Mouse (Mus musculus) ovary, postnatal 36 days (tissue): ENCODE measurements around the gene C77080.

Experiments used
- DNase-seq: peaks from one replicate; pipeline ENCODE4 v3.0.0; 2022; ENCODE audit warnings: low spot score, mixed read lengths

C77080 gene

DNA sequence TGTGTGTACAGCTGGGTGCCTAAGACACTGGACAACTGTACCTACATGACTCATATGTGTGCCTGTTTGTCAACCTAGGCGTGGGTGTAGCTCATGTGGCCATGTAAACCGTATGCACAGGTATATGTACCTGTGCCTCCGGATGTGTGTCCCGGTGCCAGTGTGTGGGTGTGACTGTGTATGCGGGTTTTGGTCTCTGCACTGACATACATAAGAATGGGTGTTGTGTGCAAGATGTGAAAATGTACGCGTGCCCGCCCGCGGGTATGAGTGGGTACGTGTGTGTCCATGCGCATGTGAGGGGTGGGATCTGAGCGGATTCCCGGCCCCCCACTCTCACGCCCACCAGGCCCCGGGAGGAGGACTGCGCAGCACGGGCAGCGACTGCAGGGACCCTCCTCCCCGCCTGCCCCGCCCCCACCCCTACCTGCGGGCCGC is 22.6 kb downstream of the C77080 start:
- DNase-seq: no peak

DNA sequence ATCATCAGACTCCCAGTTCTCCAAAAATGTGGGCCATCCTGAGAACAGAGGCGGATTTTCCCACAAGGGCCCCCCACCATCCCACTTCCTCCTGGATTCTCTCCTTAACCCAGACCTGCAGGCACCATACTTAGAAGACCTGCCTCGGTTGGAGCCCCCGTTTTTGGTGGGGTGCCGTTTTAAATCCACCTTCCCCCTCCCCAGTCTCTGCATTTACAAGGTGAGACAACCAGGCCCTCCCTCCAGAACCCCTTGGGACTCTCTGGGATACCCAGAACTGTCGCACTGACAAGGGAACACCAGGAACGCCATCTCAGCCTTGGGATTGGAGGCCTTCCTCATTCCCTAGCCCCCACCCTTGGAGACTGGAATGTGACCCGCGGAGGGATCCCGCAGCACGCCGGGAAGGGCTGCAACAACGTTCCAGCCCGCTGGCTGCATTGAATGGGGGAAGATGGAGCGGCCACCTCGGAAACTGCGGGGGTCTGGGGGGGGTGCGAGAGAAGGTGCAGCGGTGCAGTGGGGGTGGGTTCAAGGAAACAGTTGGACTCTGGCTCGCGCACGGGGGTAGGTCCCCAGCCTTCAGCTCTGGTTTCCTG is 23.3 kb downstream of the C77080 start:
- no peak for DNase-seq

DNA sequence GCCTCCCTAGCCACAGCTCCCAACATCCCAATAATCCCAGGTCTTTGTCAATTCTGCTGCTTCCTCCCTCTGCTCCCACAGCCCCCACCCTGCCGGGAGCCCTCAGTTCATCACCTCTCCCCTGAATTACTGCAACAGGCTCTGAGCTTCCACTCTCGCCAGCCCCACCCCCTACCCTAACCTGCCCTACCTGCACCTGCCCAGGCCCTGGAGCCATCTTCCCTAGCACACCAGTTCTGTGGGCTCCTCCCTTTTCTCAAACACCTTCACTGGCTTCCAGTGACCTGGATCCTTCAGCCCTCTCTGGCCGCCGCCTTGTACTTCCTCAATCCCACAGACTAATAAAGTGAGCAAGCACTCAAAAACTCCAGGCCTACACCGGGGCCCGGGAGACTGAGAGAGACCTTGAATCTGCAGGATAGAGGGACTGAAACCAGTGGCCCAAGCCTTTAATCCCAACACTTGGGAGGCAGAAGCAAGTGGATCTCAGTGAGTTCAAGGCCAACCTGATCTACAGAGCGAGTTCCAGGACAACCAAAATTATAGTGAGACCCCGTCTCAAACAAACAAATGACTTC is 24.9 kb downstream of the C77080 start:
- no peak for DNase-seq

DNA sequence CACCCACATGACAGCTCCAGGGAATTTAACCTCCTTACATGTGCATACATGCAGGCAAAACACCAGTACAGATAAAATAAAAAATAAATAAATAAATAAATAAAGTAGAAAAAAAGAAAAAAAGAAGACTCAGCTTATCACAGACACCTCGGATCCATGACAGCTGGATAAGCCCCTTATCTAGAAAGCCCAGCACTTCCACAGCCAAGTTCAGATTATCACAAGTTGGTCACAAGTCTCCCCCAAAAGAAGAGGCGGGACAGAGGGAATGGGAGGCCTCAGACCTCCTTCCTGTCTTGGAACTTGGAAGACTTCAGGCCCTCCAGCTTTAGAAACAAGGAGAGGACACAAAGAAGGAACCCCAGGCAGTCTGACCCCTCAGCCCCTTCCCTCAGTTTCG is 26.1 kb downstream of the C77080 start:
- no peak for DNase-seq

DNA sequence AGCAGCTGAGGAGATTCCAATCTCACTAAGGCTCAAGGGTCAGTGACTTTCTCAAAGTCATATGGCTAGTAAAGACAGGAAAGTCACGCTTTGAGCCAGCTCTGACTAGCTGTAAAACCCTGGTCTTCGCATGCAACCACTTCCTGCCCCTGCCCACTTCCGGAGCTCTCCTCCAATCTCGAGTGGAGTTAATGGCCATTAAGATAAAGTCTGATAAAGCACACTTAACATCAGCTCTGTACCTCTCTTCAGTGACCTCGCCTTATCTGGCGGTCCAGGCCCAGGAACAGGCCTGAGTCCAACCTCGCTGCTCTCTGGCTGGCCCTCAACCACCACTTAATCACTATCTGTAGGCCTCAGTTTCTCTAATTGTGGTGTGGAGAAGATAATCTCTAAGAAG is 26.7 kb downstream of the C77080 start:
- no peak for DNase-seq

DNA sequence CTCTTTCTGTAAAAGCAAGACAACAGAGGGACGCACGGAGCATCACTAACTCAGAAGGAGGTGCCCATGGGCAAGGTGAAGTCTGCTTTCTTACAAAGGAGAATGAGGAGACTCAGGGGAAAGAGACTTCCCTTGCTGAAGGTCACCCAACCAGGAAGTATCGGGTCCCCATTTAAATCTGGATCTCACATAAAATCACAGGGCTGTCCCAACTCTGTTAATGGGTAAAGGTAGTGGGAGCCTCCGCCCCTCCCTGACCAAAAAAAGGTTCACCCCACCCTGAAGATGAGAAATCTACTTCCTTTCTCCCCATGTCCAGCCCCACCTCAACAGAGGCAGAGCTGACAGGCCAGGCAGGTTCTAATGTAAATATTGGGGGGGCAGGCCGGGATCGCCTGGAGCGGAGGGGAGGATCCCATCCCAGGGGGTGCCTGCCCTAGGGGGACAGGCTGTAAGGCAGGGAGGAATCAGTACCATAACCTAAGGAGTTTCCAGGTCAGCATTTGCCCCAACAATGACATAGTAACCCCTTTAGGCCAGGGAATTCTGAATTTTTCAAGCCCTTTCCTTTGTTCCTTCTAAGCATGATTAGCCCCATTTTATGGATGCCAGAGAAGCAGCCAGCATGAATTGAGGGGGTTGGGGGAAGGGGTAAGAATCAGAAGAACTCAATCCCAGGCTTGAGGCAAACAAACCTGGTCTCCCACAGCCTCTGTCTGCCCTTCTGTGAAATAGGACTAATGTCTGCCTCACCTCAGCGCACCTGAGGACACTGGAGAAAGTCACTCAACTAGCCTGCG is 28.4 kb downstream of the C77080 start:
- DNase-seq: no peak

DNA sequence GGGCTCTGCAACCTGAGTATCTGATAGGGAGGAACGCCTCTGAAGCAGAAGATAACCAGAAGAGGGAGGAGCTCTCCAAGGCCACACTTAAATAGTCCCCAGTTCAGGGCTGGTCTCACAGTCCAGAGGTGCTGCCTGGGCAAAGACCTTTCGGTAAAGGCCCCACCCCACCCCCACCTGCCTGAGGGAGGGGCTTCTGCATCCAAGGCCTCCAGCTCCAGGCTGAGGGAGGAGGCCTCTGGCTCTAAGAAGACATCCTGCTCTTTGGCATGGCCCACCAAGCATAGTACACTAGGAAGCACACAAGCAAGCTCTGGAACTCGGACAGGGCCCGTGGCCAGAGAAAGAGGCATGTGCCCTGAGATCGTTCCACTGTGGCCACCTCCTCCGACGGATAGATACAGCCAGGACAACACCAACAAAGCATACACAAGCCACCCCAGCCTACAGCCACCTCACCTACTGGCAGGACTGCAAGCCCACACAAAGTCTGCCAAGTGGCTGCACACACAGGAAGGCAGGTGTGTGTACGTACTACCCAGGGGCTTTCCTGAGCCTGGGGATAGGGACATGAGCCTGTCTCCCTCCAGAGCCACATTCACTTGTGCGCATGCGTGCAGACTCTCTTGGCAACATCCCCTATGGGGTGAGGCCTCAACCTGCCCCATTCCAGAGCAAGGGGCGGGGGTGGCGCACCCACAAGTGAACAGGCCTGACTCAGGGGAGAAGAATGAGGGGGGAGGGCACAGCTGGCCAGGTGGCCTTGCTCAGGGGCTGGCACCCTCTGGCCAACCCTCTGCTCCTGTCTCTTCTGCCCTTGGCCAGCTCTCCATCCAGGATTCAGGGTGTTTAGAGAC is 29.4 kb downstream of the C77080 start:
- peak; percentile 56 for DNase-seq

DNA sequence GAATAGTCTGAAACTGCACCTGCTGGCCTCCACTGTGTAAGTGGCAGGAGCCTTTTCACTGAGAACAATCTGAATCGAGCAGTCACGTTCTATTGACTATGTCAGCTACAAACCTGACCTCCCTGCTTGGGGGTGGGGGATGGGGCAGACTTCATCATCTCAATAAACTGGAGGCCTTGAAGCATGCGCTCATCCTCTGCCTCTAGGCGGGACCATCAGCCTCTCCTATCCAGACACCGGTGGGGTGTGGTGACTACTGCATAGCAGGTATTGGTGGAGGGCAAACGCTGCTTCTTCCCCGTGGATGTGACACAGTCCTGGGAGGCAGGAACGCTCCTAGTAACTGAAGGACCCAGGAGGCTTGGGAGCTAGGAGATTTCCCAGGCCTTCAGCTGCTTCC is 30.3 kb downstream of the C77080 start:
- DNase-seq: no peak

DNA sequence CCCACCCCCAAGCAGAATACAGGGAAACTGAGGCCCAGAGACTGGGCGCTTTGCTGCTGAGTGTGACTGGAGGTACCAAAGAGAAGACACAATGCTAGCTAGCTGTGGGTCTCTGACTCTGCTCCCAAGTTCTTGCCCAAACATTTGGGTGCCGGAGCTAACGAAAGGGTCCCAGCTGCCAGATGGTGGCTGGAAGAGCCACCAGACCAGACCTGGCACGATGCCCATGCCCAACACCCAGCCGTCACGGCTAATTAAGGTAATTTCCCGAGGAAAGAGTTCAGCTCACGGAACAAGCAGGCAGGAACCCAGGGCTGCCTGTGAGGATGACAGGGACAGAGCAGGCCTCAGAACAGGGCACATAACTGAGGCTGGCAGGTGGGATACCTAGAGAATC is 33.2 kb downstream of the C77080 start:
- no peak for DNase-seq

DNA sequence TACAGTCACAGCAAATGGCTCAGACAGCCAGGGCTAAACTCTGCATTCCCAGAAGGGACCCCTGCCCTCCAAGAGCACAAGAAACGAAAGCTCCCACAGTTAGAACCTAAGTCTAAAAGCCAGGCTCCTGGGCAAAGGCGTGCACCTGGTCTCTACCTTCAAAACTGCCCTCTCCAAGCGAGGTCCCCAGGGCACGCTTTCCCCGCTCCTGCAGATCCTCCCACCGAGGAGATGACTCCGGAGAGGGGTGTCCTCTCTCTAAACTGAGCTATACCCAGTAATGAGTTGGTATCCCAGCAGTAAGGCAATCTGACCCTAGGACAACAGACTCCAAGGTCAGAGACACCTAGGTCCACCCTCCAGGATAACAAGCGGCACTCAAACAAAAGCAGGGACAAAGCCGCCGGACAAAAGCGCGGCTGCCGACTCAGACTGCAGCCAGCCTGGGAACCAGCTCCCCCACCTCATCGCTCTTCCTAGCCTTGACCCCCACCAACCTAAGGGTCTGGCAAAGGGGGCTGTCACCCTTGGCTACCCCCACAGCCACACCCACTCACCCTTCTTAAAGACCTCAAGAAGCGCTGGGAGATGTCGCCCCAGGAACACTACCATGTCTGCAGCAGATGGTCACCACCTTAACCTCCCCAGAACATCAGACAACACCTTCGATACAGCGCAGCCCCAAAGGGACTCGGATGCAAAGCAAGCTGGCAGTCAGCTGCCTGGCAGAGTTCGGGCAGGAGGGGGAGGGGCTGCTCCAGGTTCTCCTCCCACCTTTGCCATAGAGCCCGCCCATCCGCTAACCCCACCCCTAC is 33.8 kb downstream of the C77080 start:
- no peak for DNase-seq

DNA sequence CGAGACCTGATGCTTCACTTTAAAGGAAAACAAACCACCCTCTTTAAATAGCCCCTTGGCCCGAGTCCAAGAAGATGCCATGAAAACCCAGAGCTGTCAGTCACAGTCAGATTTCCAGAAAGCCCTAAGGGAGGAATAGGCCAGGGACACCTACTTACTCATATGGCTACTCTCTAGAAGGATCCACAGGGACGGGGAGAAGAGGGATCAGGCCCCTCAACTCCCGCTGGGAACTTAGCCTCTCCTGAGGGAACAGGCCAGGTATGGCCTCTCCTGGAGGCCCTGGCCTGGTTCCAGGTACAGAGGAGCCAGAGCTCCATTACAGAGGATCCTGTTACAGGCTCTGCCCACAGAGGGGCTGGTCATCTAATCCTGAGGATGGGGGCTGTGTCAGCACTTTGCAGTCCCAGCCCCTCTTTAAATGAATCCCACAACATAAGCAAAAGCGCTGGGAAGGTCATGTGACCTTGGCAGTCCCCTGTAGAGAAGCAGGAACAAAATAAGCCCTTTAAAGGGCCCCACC is 34.7 kb downstream of the C77080 start:
- no peak for DNase-seq

DNA sequence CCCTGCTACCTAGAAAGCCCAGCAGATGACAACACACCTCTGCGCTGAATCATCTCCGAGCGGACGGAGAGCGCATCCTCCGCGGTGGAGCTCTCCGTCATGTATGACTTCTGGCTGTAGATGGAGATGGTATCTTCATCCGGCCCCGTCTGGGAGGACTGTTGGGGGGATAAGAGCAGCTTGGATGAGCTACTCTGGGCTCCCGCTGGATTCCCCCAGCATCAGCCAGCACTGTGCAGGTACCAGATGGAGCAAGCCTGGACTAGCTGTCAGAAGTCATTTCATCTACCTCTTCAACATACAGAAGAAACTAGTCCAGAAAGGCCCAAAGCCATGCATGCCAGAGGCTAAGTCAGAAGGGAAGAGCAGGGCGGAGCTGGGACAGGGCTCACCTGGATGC is 35.9 kb downstream of the C77080 start:
- no peak for DNase-seq

DNA sequence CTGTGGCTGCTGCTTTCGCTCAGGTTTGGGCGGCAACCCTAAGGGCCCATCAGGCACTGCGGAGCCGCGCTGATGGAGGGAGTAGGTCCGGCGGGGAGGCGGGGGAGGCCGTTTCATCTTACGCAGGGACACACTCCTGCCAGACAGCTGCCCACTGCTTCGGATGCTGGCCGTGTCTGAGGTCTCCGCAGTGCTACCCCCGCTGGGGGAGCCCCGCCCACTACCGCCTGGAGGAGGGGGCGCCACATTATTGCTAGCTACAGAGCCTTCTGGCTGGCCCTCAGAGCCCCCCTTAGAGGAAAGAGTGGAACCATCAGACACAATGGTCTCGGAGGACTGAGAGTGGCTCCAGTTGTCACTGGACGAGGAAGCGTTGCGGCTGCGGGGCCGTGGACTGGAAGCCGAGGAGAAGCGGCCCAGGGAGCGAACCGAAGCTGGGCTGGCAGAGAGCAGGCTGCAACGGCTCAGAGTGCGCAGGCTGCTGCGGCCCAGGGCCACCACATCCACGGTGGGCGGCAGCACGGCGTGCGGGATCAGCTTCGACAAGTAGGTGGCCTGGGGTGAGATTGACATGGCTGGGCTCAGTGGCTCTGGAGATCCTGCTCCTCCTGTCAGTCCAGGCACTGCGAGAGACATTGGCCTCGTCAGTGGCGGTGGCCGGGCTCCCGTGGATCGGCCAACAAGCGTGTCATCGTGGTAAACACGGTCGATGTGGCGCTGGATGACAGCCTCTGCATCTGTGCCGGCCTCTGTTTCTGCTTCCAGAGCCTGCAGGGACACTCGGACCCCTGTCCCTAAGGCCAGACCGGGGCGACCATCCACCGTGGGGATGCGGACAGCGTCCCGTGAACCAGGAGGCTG is 37.6 kb downstream of the C77080 start:
- DNase-seq: no peak

DNA sequence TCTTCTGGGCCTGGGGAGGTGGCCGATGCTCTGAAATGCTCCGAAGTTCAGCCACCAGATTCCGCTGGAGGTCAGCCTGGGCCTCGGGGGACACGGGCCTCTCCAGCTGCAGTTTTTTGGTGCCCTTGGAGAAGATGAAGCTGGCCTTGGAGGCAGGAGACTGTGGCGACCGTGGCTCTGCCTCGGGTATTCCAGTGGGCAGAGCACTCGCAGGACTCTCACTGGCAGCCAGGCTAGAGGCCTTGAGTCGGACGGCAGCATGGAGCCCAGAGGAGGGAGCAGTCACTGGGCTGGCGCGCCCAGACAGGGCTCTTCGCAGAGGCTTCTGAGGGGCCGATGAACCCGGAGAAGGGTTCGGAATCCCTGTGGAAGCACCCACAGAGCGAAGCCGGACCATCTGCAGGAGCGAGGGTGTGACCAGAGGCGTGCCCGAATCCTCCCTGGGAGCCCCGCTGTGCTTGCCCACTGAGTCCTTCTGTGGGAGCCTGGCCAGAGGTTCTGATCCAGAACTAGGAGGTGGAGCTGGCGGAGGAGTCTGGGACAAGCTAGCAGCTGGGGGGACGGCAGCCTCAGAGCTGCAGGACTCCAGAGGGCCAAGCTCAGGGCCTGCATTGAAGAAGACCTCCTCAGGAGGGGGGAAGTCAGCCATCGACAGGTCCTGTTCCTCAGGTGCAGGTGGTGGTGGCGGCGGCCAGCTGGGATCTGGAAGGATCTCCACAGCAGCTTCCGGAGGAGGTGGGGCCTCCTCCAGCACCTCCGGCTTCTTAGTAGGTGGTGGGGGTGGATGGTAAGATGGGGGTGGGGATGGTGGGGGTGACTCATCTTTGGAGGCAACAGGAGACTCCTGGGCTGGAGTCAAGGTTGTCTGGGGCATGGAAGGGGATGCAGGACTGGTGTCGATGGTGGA is 38.9 kb downstream of the C77080 start:
- DNase-seq: peak; percentile 47

DNA sequence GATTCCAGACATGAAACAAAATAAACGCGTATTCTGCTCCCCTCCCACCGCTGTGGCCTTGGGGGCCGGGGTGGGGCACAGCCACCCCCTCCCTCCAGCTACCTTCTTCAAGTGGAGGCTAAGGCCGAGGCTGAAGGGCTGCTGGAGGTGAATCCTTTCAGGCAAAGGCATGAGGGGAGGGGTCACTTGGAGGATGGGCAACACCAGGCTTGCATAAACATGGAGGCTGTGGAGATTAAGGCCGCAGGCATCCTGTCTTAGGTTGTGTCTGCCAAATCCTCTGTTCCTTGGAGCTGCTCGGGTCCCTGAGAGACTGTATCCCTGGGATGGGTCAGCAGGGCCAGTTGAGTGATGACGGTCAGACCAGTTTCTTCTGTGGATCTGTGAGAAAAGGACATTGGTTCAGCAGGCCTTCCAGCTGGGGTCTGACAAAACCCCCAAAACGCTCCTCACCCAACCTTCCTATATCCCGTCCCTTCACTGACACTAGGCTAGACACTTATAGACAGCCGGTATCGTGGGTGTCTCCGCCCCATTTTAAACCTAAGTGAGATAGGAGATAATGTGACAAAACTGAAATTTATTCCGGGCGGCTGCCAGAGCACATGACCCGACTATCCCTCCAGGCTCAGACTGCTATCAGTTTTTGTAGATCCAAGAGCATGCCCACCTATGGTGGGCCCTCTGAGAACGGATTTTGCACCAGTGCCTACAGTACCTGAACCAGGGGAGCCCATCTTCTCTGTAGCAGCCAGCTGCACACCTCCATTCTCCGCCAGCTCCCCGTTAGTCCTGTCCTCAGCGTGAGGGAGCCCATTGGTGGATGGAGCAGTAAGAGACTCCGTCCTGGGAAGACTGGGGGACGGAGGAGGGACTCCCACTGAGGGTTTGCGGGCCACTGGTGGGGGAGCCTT is 39.9 kb downstream of the C77080 start:
- no peak for DNase-seq

DNA sequence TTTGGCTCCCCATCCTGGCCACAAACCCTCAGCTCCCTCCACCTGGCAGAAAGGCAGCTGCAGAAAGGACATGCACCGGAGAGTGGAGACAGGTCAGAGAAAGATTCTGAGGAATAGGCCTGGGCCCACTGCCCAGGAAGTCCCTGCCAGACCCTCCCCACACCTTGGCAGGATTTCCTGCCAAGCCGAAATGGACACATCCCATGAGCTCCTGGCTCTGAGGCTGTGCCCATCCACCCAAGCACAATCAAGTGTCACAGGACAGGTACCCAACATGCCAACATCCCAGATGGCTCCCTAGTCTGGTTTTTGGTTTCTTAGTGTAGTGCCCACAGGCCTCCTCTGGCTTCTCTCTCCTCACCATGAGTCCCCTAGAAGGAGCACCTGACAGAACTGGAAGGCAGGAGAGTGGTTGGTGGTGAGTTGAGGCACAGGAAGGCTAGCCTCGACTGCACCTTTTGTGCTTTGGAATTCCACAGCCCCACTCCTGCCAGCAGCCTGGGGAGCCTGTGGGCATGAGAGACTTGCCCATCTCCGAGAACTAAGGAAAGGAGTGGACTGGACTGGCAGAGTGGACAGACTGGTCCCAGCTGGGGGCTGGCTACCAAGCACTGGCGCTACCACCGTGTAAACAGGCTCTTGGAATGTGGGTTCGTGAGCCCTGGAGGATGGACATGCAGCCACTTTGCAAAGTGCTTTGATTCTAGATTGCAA is 40.7 kb downstream of the C77080 start:
- DNase-seq: no peak

DNA sequence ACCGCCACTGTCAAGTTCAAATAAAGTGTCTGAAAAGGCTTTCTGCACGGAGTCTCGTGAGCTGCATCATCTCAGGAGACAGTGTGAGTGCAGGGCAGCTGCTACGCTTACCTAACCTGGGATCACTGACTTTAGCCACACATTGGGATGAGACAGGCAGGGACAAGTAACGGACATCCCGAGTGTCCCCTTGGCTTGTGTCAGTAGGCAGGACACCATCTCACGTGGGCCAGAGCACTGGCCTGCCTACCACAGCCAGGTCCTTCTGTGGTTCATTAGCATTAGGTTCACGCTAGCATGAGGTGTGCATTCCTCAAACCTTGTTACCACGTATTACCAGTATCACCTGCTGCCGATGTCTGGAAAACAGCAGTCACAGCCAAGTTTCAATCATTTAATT is 42.0 kb downstream of the C77080 start:
- DNase-seq: no peak
